Mouse (Mus musculus) stomach, postnatal 0 days (tissue): ENCODE results near the gene Shank3. TPM values are rescaled to one million over a fixed set of nuclear protein-coding genes. Genes with fewer than 3 reads are reported as not detected.

ENCODE experiments used
- ATAC-seq: fragments of 200-750 bp; cut with Nextera tagmentation; 2 replicates; pipeline ENCODE4 v1.8.0; 2017; ENCODE audit not compliant: low FRiP score, low TSS enrichment
- DNase-seq: peaks from one replicate; pipeline ENCODE4 v3.0.0-alpha.2; 2016; ENCODE audit warnings: low spot score
- H3K27ac ChIP-seq: fragments of 300-500 bp; sonication (generic); replicated peaks from 2 replicates; pipeline ENCODE4 v1.5.1; 2014; ENCODE audit warnings: mild to moderate bottlenecking, control low read depth
- H3K27me3 ChIP-seq: fragments of 300-500 bp; sonication (generic); 2 replicates; pipeline ENCODE4 v1.6.1; 2014; ENCODE audit warnings: low read length; ENCODE audit not compliant: control insufficient read depth, insufficient read depth
- H3K36me3 ChIP-seq: fragments of 300-500 bp; sonication (generic); 2 replicates; pipeline ENCODE4 v1.6.1; 2014; ENCODE audit warnings: low read length, mixed read lengths; ENCODE audit not compliant: control insufficient read depth, insufficient read depth
- H3K4me1 ChIP-seq: fragments of 300-500 bp; sonication (generic); replicated peaks from 2 replicates; pipeline ENCODE4 v1.6.1; 2014; ENCODE audit warnings: antibody characterized with exemption; ENCODE audit not compliant: control insufficient read depth, insufficient read depth
- H3K4me2 ChIP-seq: fragments of 300-500 bp; sonication (generic); replicated peaks from 2 replicates; pipeline ENCODE4 v1.6.1; 2014; ENCODE audit warnings: low read depth, mild to moderate bottlenecking, control low read depth, moderate library complexity
- H3K4me3 ChIP-seq: fragments of 300-500 bp; sonication (generic); 2 replicates; pipeline ENCODE4 v1.5.1; 2014; ENCODE audit warnings: low read depth, low read length, control low read depth
- H3K9ac ChIP-seq: fragments of 300-500 bp; sonication (generic); 2 replicates; pipeline ENCODE4 v1.6.1; 2014; ENCODE audit warnings: mild to moderate bottlenecking, low read length, control low read depth, mixed read lengths
- H3K9me3 ChIP-seq: fragments of 300-500 bp; sonication (generic); 2 replicates; pipeline ENCODE4 v1.6.1; 2016; ENCODE audit warnings: low read length; ENCODE audit not compliant: control insufficient read depth
- CTCF ChIP-seq: IDR thresholded peaks from 2 replicates; pipeline ENCODE4 v1.5.1; 2016; ENCODE audit warnings: antibody characterized with exemption, low read depth, mild to moderate bottlenecking, moderate library complexity
- EP300 ChIP-seq: optimal IDR thresholded peaks from 2 replicates; pipeline ENCODE3; 2016; ENCODE audit warnings: antibody characterized with exemption
- WGBS: fragments of 180-500 bp; shearing (Covaris S2); extraction: QIAGEN DNeasy Blood & Tissue Kit; methylation state at CpG from one replicate; pipeline ENCODE4 v1.1.7; 2014; 5-methylcytosine and 5-hydroxymethylcytosine counted together
- polyA plus RNA-seq: library from polyadenylated mRNA; unstranded; fragments of >200 nt; fragmentation: Nextera tagmentation; extraction: Ambion mirVana; gene quantifications from 2 replicates; pipeline ENCODE4 v1.2.1, GENCODE M21; 2015

Gene Shank3
- polyA plus RNA-seq, 1 experiment from 2014 or later = 0.40 TPM

- Histone ChIP-seq H3K4me3 (peak overlapping the region; percentile 57), H3K27ac (no peak overlapping the region), H3K27me3 (no peaks in the 10 kb centered on the region), H3K9ac (peak overlapping the region; percentile 71; the same call in 1 of the 2 replicates), H3K4me2 (peak overlapping the region; percentile 87), H3K9me3 (no peaks in the 10 kb centered on the region), H3K36me3 (no peaks in the 10 kb centered on the region), H3K4me1 (no peaks in the 10 kb centered on the region)
- TF ChIP-seq EP300 (no peak), CTCF (no peak)
- 94% methylated on average over 7 of the region's 7 CpGs for WGBS
- no peak for ATAC-seq
- no peak for DNase-seq
Observed at GRCm38 (mm10) chr15:89475293-89475600, 24.2 kb upstream of the Shank3 start.

DNA sequence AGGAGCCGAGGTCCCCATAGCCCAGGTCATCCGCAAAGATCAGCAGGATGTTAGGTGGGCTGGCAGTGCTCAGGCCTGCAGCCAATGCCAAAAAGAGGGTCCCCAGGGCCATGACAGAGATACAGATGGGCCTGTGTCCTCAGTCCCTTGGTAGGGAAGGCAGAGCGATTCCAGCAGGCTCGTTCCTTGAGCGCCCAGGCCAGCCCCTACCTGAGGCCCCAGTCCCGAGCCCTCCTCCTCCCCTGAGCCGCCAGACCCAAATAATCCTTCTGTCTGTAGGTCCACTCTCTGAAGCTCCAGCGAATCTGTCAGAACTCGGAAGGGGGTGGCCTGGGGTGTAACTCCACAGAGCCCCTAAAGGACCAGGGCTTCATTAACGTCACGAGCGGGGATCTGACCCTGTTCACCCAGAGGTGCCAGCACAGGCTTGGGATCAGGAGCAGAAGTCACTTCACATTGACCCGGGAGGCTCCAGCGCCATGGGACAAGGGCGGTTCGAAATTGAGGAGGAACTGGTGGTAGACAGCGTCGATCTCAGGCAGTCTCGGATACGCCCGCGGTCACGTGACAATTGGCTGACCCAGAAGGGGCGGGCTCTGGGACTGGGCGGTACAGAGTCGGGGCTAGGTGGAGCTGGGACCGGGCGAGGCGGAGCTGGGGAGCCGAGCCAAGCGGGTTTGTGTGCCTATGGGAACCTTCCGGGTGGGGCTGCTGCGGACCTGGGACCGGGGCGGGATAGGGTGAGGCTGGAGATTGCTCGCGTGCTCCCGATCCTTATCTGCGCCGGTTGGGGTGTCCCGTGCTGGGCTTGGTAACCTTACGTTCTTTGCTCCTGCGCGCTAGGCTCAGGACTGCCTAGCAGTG lies 23.6 kb upstream of the Shank3 start:
- Histone ChIP-seq H3K4me2 (peak overlapping the region; percentile 87), H3K27ac (peak overlapping the region; percentile 81), H3K4me3 (peak overlapping the region; percentile 57), H3K4me1 (no peaks in the 10 kb centered on the region), H3K9me3 (no peaks in the 10 kb centered on the region), H3K36me3 (no peaks in the 10 kb centered on the region), H3K27me3 (no peaks in the 10 kb centered on the region), H3K9ac (peak overlapping the region; percentile 71)
- peak; percentile 98 for ATAC-seq
- TF ChIP-seq CTCF (no peak), EP300 (no peak)
- peak; percentile 96 for DNase-seq
- WGBS = 8% methylated on average over 44 of the region's 44 CpGs

DNA sequence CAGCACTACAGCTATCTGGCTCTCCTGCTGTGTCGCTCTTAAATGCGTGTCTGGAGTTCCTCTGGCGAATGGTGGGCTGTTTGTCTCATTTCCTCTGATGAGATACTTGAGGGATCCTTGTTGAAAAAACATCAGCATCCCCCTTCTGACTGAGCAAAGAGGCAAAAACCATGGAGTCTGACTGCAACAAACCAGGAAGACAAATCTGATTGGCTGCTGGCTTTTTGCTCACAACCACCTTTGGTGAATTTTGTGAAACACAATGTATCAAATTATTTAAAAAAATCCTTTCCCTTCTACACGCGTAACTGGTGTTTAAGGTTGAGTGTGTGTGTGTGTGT lies 23.0 kb upstream of the Shank3 start:
- Histone ChIP-seq H3K36me3 (no peaks in the 10 kb centered on the region), H3K9me3 (no peaks in the 10 kb centered on the region), H3K4me3 (peak overlapping the region; percentile 57), H3K9ac (peak overlapping the region; percentile 65), H3K4me1 (no peaks in the 10 kb centered on the region), H3K27me3 (no peaks in the 10 kb centered on the region), H3K27ac (peak overlapping the region; percentile 81), H3K4me2 (peak overlapping the region; percentile 87)
- TF ChIP-seq CTCF (no peak), EP300 (no peak)
- ATAC-seq (no peak; the same call in 1 of the 2 replicates), DNase-seq (no peak)
- 6% methylated on average over 5 of the region's 5 CpGs for WGBS

DNA sequence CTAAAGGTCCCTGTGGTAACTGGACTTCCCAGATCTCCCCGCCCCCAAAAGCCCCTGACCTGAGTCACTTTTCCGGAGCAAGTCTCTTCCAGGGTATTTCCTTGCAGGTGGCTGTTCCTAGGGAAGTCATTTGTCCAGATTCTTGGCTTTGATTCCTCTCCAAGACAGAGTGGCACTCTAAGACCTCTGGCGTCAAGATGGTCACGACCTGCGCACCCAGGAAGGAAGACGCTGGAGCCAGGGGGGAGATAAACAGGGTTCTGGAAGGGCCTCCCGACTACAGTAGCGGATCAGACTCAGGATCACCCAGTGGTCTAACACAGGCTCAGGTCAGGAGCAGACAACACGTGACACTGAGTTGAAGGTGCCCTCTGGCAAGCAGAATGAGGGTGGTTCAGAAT lies 22.3 kb upstream of the Shank3 start, which contains the start of gene Arsa:
Gene Arsa, minus strand, starts transcription at position 335 of the 401 bp plus-strand sequence.
- TF ChIP-seq EP300 (no peak), CTCF (no peak)
- H3K9me3 ChIP-seq = no peaks in the 10 kb centered on the region
- H3K9ac ChIP-seq = peak within 1 kb of the TSS; percentile 65
- WGBS = 31% methylated on average over 9 of the region's 9 CpGs
- no peaks in the 10 kb centered on the region for H3K27me3 ChIP-seq
- H3K4me1 ChIP-seq = no peaks in the 10 kb centered on the region
- no peak for DNase-seq
- H3K36me3 ChIP-seq = no peaks in the 10 kb centered on the region
- ATAC-seq = no peak
- peak within 1 kb of the TSS; percentile 81 for H3K27ac ChIP-seq
- peak within 1 kb of the TSS; percentile 57 for H3K4me3 ChIP-seq
- peak within 1 kb of the TSS; percentile 87 for H3K4me2 ChIP-seq

DNA sequence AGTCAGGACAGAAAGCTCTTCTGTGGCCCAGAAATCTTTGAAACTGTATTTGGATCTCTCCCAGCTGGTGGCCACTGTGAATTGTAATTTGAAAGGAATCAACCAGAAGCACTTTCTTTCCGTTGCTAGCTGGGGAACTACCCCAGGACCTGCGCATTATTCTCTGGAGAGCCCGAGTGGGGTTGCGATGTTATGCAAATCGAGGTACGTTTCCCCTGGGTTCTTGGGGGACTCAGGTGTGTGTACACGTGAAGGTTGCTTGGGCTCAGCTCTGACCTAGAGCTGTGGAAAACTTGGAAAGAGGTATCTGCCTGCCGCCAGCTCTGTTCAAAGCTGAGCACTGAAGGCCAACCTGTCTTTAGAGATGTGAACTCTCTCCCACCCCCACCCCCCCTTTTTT lies 21.6 kb upstream of the Shank3 start:
- WGBS = 61% methylated on average over 8 of the region's 8 CpGs
- H3K27ac ChIP-seq = no peak overlapping the region
- DNase-seq (no peak), ATAC-seq (no peak)
- no peak overlapping the region for H3K9ac ChIP-seq
- no peak overlapping the region for H3K4me3 ChIP-seq
- H3K4me1 ChIP-seq = no peaks in the 10 kb centered on the region
- H3K27me3 ChIP-seq = no peaks in the 10 kb centered on the region
- H3K36me3 ChIP-seq = no peaks in the 10 kb centered on the region
- no peaks in the 10 kb centered on the region for H3K9me3 ChIP-seq
- TF ChIP-seq EP300 (no peak), CTCF (no peak)
- H3K4me2 ChIP-seq = no peak overlapping the region

DNA sequence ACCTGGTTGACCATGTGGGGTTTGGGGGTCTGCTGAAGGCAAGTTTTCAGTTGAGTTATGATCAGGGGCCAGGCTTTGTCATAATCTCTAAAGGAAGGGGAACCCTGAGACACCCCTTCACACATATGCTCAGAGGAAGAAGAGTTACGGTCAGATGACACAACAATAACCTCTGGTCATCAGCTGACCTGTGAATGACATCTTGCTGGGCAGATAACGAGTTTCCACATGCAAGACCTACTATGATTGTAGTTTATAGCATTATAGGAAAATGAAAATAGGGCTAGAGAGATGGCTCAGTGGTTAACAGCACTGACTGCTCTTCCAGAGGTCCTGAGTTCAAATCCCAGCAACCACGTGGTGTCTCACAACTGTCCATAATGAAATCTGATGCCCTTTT lies 20.8 kb upstream of the Shank3 start:
- H3K4me3 ChIP-seq = no peak overlapping the region
- no peak overlapping the region for H3K4me2 ChIP-seq
- H3K9me3 ChIP-seq = no peaks in the 10 kb centered on the region
- 84% methylated on average over 3 of the region's 3 CpGs for WGBS
- no peak overlapping the region for H3K9ac ChIP-seq
- H3K36me3 ChIP-seq = no peaks in the 10 kb centered on the region
- no peaks in the 10 kb centered on the region for H3K4me1 ChIP-seq
- TF ChIP-seq CTCF = no peak
- TF ChIP-seq EP300 = no peak
- ATAC-seq = no peak
- DNase-seq = no peak
- no peak overlapping the region for H3K27ac ChIP-seq
- no peaks in the 10 kb centered on the region for H3K27me3 ChIP-seq
